ENCODE assay signal across 14 mouse cellular contexts in the genomic region with DNA sequence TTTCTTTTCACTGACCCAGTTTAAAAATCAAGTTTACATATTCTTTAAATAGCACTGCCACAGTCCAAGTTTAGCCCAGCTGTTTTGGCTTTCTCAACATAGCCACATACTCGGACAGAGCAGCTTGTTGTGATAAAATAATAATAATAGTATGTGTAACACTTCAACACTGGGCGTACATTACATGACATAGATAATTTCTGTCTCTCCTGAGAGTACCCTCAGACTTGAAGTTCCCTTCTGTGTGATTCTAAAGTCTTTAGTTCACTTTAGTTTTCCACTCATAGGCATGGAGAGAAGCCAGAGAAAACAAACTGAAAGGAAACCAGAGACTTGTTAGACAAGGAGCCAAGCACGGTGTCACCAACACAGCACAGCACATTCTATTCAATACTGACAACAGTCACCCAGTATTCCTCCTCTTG.
A peak's percentile ranks its signal among the peaks of the same experiment; 100 is the strongest.
DNase-seq lines count a peak whose midpoint lies in the region; ATAC-seq and TF ChIP-seq lines count a peak whose summit lies in the region.
"Had no signal": no experiment of that assay in that cellular context is flagged by ENCODE, and none has a peak within 500 bp of the region (broad histone marks: within the 10 kb centered on the region; RNA-seq: fewer than 3 reads in every experiment).

No protein-coding gene starts in this region.

- H3K27ac ChIP-seq in lung, embryonic 14.5 days (ENCODE audit: low read depth) = peak overlapping the region; percentile 21
- peak overlapping the region; percentile 40 for H3K27ac ChIP-seq in intestine, embryonic 14.5 days (ENCODE audit: low read depth)
- no peak overlapping the region for H3K27ac ChIP-seq in stomach, embryonic 16.5 days (ENCODE audit: low read length)
- H3K27ac ChIP-seq: limb, embryonic 15.5 days; midbrain, embryonic 10.5 days; neural tube, embryonic 12.5 days had no signal

- ATAC-seq in frontal cortex, adult (ENCODE audit: low TSS enrichment) = peak; percentile 73
- ATAC-seq in lung, embryonic 14.5 days (ENCODE audit: insufficient read depth) = peak; percentile 76; the same call in 1 of the 2 replicates
- ATAC-seq in intestine, embryonic 14.5 days (replicated peaks; ENCODE audit: low FRiP score, low TSS enrichment, low read depth) = no peak
- ATAC-seq in stomach, embryonic 16.5 days (ENCODE audit: insufficient read depth, low FRiP score) = no peak

- no peak overlapping the region for H3K4me3 ChIP-seq in lung, embryonic 14.5 days (ENCODE audit: low read depth, low read length)
- H3K4me3 ChIP-seq in lung, adult 2 months (replicated peaks; ENCODE audit: extremely low read depth, low read depth, low read length) = no peak overlapping the region
- no peak overlapping the region for H3K4me3 ChIP-seq in intestine, embryonic 14.5 days (ENCODE audit: low read depth, low read length)
- H3K4me3 ChIP-seq in stomach, embryonic 16.5 days (replicated peaks; ENCODE audit: low read length) = no peak overlapping the region
- H3K4me3 ChIP-seq: erythroblast, embryonic 14.5 days; limb, embryonic 15.5 days; midbrain, embryonic 10.5 days; neural tube, embryonic 12.5 days had no signal

- no peak for TF ChIP-seq POLR2A in lung, adult 2 months (IDR thresholded peaks at IDR 0.05; ENCODE audit: borderline replicate concordance, extremely low read depth, low read depth, low read length)

- H3K4me2 ChIP-seq in lung, embryonic 14.5 days = peak overlapping the region; percentile 16
- peak overlapping the region; percentile 1; the same call in 1 of the 2 replicates for H3K4me2 ChIP-seq in intestine, embryonic 14.5 days (ENCODE audit: low read length)
- peak overlapping the region; percentile 39; the same call in 1 of the 2 replicates for H3K4me2 ChIP-seq in stomach, embryonic 16.5 days (ENCODE audit: low read depth, low read length)
- H3K4me2 ChIP-seq: limb, embryonic 15.5 days; neural tube, embryonic 12.5 days had no signal

- WGBS in lung, embryonic 14.5 days = 26% methylated on average over 3 of the region's 3 CpGs
- 45% methylated on average over 3 of the region's 3 CpGs for WGBS in lung, adult 2 months
- WGBS in intestine, embryonic 14.5 days = 48% methylated on average over 3 of the region's 3 CpGs
- 38% methylated on average over 3 of the region's 3 CpGs for WGBS in stomach, embryonic 16.5 days

- no peaks in the 10 kb centered on the region for H3K36me3 ChIP-seq in lung, embryonic 14.5 days (ENCODE audit: insufficient read depth)
- H3K36me3 ChIP-seq in intestine, embryonic 14.5 days (ENCODE audit: control insufficient read depth, insufficient read depth, low read length) = no peaks in the 10 kb centered on the region
- no peaks in the 10 kb centered on the region for H3K36me3 ChIP-seq in stomach, embryonic 16.5 days (ENCODE audit: control insufficient read depth, insufficient read depth, low read length)
- H3K36me3 ChIP-seq: G1E; limb, embryonic 15.5 days; midbrain, embryonic 10.5 days; neural tube, embryonic 12.5 days had no signal

- DNase-seq in frontal cortex, postnatal 10 days (ENCODE audit: low spot score in 2 of 2) = no peak
- DNase-seq in lung, embryonic 14.5 days = peak; percentile 65
- DNase-seq in lung, adult 2 months = no peak
- DNase-seq in intestine, embryonic 14.5 days (ENCODE audit: low spot score) = no peak
- no peak for DNase-seq in cerebellum, postnatal 4 days (ENCODE audit: low spot score in 2 of 2)
- no peak for DNase-seq in cerebellum, postnatal 25 days
- DNase-seq: adrenal gland, adult 2 months had no signal

- no peaks in the 10 kb centered on the region for H3K4me1 ChIP-seq in lung, embryonic 14.5 days (ENCODE audit: insufficient read depth)
- no peaks in the 10 kb centered on the region for H3K4me1 ChIP-seq in lung, adult 2 months (ENCODE audit: control insufficient read depth, insufficient read depth, low read length)
- H3K4me1 ChIP-seq in intestine, embryonic 14.5 days (replicated peaks; ENCODE audit: control insufficient read depth, insufficient read depth, low read length) = no peaks in the 10 kb centered on the region
- H3K4me1 ChIP-seq in stomach, embryonic 16.5 days (ENCODE audit: control insufficient read depth, insufficient read depth, low read length) = no peaks in the 10 kb centered on the region
- H3K4me1 ChIP-seq: midbrain, embryonic 10.5 days; neural tube, embryonic 12.5 days had no signal

- TF ChIP-seq CTCF in lung, embryonic 14.5 days (IDR thresholded peaks at IDR 0.05; ENCODE audit: low read depth) = no peak
- TF ChIP-seq CTCF in lung, adult 2 months (IDR thresholded peaks at IDR 0.05; ENCODE audit: insufficient read depth, low read length) = no peak

- no peak overlapping the region for H3K9ac ChIP-seq in lung, embryonic 14.5 days
- H3K9ac ChIP-seq in intestine, embryonic 14.5 days (ENCODE audit: low read length) = no peak overlapping the region
- H3K9ac ChIP-seq in stomach, embryonic 16.5 days (ENCODE audit: low read length) = no peak overlapping the region
- H3K9ac ChIP-seq: limb, embryonic 15.5 days; neural tube, embryonic 12.5 days had no signal

- no peaks in the 10 kb centered on the region for H3K9me3 ChIP-seq in lung, embryonic 14.5 days (ENCODE audit: low read depth, low read length)
- no peaks in the 10 kb centered on the region for H3K9me3 ChIP-seq in intestine, embryonic 14.5 days (ENCODE audit: control insufficient read depth, low read length)
- H3K9me3 ChIP-seq in stomach, embryonic 16.5 days (replicated peaks; ENCODE audit: control insufficient read depth, low read length) = no peaks in the 10 kb centered on the region
- H3K9me3 ChIP-seq: G1E; limb, embryonic 15.5 days; midbrain, embryonic 10.5 days; neural tube, embryonic 12.5 days had no signal

- no peaks in the 10 kb centered on the region for H3K27me3 ChIP-seq in lung, embryonic 14.5 days (ENCODE audit: insufficient read depth, low read length)
- no peaks in the 10 kb centered on the region for H3K27me3 ChIP-seq in intestine, embryonic 14.5 days (replicated peaks; ENCODE audit: control insufficient read depth, insufficient read depth, low read length)
- no peaks in the 10 kb centered on the region for H3K27me3 ChIP-seq in stomach, embryonic 16.5 days (ENCODE audit: control insufficient read depth, insufficient read depth, low read length)
- H3K27me3 ChIP-seq: limb, embryonic 15.5 days; neural tube, embryonic 12.5 days had no signal

Comparison
In these comparisons a context has a peak if more than half of its experiments do, and no peak if none do; other contexts are left out.
1. ATAC-seq: peak in frontal cortex, adult (single experiment) and lung, embryonic 14.5 days (single experiment); none in intestine, embryonic 14.5 days (single experiment) and stomach, embryonic 16.5 days (single experiment).
2. Peak in every context shown above with its lines, with median percentiles within 50 percentile points of each other: H3K4me2 ChIP-seq.